Mouse (Mus musculus) intestine, postnatal 0 days (tissue): ENCODE measurements around the gene Dlx5. TPM values are rescaled to one million over a fixed set of nuclear protein-coding genes. Genes with fewer than 3 reads are reported as not detected.

Experiments
- ATAC-seq: fragments of 200-750 bp; cut with Nextera tagmentation; 2 replicates; pipeline ENCODE4 v1.8.0; 2017; ENCODE audit warnings: mild to moderate bottlenecking, moderate TSS enrichment, moderate library complexity
- H3K27ac ChIP-seq: fragments of 300-500 bp; sonication (generic); 2 replicates; pipeline ENCODE4 v1.5.1; 2014; ENCODE audit warnings: mild to moderate bottlenecking, low read depth, low read length, moderate library complexity
- H3K27me3 ChIP-seq: fragments of 300-500 bp; sonication (generic); replicated peaks from 2 replicates; pipeline ENCODE4 v1.6.1; 2014; ENCODE audit warnings: low read length, mixed read lengths; ENCODE audit not compliant: control insufficient read depth, insufficient read depth
- H3K36me3 ChIP-seq: fragments of 300-500 bp; sonication (generic); 2 replicates; pipeline ENCODE4 v1.6.1; 2014; ENCODE audit warnings: mild to moderate bottlenecking, moderate library complexity; ENCODE audit not compliant: control insufficient read depth, insufficient read depth
- H3K4me1 ChIP-seq: fragments of 300-500 bp; sonication (generic); replicated peaks from 2 replicates; pipeline ENCODE4 v1.6.1; 2014; ENCODE audit warnings: antibody characterized with exemption, low read length, mixed read lengths; ENCODE audit not compliant: control insufficient read depth, insufficient read depth
- H3K4me2 ChIP-seq: fragments of 300-500 bp; sonication (generic); replicated peaks from 2 replicates; pipeline ENCODE4 v1.6.1; 2014; ENCODE audit warnings: low read depth, mild to moderate bottlenecking, moderate library complexity
- H3K4me3 ChIP-seq: fragments of 300-500 bp; sonication (generic); 2 replicates; pipeline ENCODE4 v1.5.1; 2014; ENCODE audit warnings: low read depth, low read length
- H3K9ac ChIP-seq: fragments of 300-500 bp; sonication (generic); 2 replicates; pipeline ENCODE4 v1.6.1; 2014; ENCODE audit warnings: mild to moderate bottlenecking, low read depth, low read length
- H3K9me3 ChIP-seq: fragments of 300-500 bp; sonication (generic); 2 replicates; pipeline ENCODE4 v1.6.1; 2016; ENCODE audit warnings: mixed run types; ENCODE audit not compliant: control insufficient read depth
- CTCF ChIP-seq: sonication (generic); IDR thresholded peaks from 2 replicates; pipeline ENCODE4 v1.5.1; 2016; ENCODE audit warnings: low read depth, mild to moderate bottlenecking, control low read depth, antibody characterized with exemption, moderate library complexity
- WGBS: fragments of 180-500 bp; shearing (Covaris S2); extraction: QIAGEN DNeasy Blood & Tissue Kit; methylation state at CpG from one replicate; pipeline ENCODE4 v1.1.7; 2014; 5-methylcytosine and 5-hydroxymethylcytosine counted together
- polyA plus RNA-seq: library from polyadenylated mRNA; unstranded; fragments of >200 nt; fragmentation: Nextera tagmentation; extraction: Ambion mirVana; gene quantifications from 2 replicates; pipeline ENCODE4 v1.2.1, GENCODE M21; 2015

Dlx5 gene
- polyA plus RNA-seq, 1 experiment from 2014 or later, result 0.33 TPM

GRCm38 (mm10) chr6:6833301-6833700 is 48.6 kb downstream of the Dlx5 start:
- no peak overlapping the region for H3K4me3 ChIP-seq
- ATAC-seq, result no peak
- no peak overlapping the region for H3K9ac ChIP-seq
- no peak for TF ChIP-seq CTCF
- no peaks in the 10 kb centered on the region for H3K27me3 ChIP-seq
- WGBS, result 91% methylated on average over 3 of the region's 3 CpGs
- no peak overlapping the region for H3K4me2 ChIP-seq
- no peak overlapping the region for H3K27ac ChIP-seq
- no peaks in the 10 kb centered on the region for H3K9me3 ChIP-seq
- no peaks in the 10 kb centered on the region for H3K36me3 ChIP-seq
- no peaks in the 10 kb centered on the region for H3K4me1 ChIP-seq

- 67% methylated on average over 7 of the region's 7 CpGs for WGBS
- Histone ChIP-seq H3K4me2 (no peak overlapping the region), H3K36me3 (no peaks in the 10 kb centered on the region), H3K27me3 (no peaks in the 10 kb centered on the region), H3K9me3 (no peaks in the 10 kb centered on the region), H3K9ac (no peak overlapping the region), H3K4me1 (no peaks in the 10 kb centered on the region), H3K4me3 (no peak overlapping the region), H3K27ac (no peak overlapping the region)
- no peak for ATAC-seq
- no peak for TF ChIP-seq CTCF
Observed at GRCm38 (mm10) chr6:6830446-6830845, 51.4 kb downstream of the Dlx5 start.

Other genes starting within 250 kb of the Dlx5 start
- gene Dlx6, start 18.8 kb downstream of the Dlx5 start, polyA plus RNA-seq, result not detected in 2 replicates
- gene Sdhaf3, start 73.9 kb upstream of the Dlx5 start, polyA plus RNA-seq, result 5.2 and 5.5 TPM in 2 replicates